Mouse (Mus musculus): Measurements from ENCODE around the gene Hist2h2ac. TPM values are rescaled to one million over a fixed set of nuclear protein-coding genes. Genes with fewer than 3 reads are reported as not detected.
A peak's percentile ranks its signal among the peaks of the same experiment; 100 is the strongest.
"Not testable (repeated sequence)": the region's sequence is repeated elsewhere in the genome, so short reads cannot be mapped to it uniquely, and the experiment has no call there.

Hist2h2ac gene
- total RNA-seq, 4 experiments from 2014 or later: 4.4 to 13.7 (median 9.9) TPM

GRCm38 (mm10) chr3:96230404-96230803 is 9.7 kb upstream of the Hist2h2ac start:
- DNase-seq (ENCODE audit: low spot score in 2 of 2): no peak

GRCm38 (mm10) chr3:96228828-96229227 is 8.1 kb upstream of the Hist2h2ac start:
- no peak for DNase-seq (ENCODE audit: low spot score in 2 of 2)

GRCm38 (mm10) chr3:96226695-96227648 is 6.3 kb upstream of the Hist2h2ac start:
- no peak for DNase-seq (ENCODE audit: low spot score in 2 of 2)

GRCm38 (mm10) chr3:96225421-96225820 is 4.7 kb upstream of the Hist2h2ac start:
- DNase-seq (ENCODE audit: low spot score in 2 of 2): no peak

- DNase-seq (ENCODE audit: low spot score in 2 of 2): no peak
Measured at GRCm38 (mm10) chr3:96222774-96223173, 2.1 kb upstream of the Hist2h2ac start.

GRCm38 (mm10) chr3:96221640-96222038 is 959 bp upstream of the Hist2h2ac start:
- DNase-seq (ENCODE audit: low spot score in 2 of 2): no peak

DNA sequence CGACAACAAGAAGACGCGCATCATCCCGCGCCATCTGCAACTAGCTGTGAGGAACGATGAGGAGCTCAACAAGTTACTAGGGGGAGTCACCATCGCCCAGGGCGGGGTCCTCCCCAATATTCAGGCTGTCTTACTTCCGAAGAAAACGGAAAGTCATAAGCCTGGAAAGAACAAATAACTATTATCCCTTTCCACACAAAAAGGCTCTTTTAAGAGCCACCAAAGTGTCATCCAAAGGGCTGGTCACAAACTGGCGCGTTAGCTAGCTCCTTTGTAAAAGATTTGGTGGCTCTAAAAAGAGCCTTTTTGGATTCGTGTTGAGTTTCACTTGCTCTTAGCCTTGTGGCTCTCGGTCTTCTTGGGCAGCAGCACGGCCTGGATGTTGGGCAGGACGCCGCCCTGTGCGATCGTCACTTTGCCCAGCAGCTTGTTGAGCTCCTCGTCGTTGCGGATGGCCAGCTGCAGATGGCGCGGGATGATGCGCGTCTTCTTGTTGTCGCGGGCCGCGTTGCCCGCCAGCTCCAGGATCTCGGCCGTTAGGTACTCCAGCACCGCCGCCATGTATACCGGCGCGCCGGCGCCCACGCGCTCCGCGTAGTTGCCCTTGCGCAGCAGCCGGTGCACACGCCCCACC is 432 bp downstream of the Hist2h2ac start:
- not testable (repeated sequence) for DNase-seq (ENCODE audit: low spot score in 2 of 2)

DNA sequence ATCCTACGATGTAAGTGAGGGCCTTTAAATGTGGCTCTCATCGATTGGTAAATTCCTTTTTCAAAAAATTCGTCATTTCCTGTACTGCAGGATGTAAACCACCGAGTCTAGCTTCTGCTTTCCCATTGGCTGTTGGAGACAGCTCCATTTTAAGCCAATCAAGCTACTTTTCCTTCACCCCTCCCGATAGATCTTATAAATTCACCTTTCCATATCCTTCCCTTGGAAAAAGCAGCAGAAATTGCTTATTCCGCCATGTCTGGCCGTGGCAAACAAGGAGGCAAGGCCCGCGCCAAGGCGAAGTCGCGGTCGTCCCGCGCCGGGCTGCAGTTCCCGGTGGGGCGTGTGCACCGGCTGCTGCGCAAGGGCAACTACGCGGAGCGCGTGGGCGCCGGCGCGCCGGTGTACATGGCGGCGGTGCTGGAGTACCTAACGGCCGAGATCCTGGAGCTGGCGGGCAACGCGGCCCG is 984 bp downstream of the Hist2h2ac start, which contains the start of the genes Bola1 and Hist2h2ab:
Gene Bola1 (minus strand): TSS at position 49 of the 470 bp plus-strand sequence.
Gene Hist2h2ab (plus strand): TSS at position 205 of the 470 bp plus-strand sequence.
- DNase-seq (ENCODE audit: low spot score in 2 of 2): peak; percentile 41 to 64

GRCm38 (mm10) chr3:96219191-96219641 is 1.5 kb downstream of the Hist2h2ac start:
- DNase-seq (ENCODE audit: low spot score in 2 of 2): no peak

- no peak for DNase-seq (ENCODE audit: low spot score in 2 of 2)
Measured at GRCm38 (mm10) chr3:96209242-96209641, 11.4 kb downstream of the Hist2h2ac start.

DNA sequence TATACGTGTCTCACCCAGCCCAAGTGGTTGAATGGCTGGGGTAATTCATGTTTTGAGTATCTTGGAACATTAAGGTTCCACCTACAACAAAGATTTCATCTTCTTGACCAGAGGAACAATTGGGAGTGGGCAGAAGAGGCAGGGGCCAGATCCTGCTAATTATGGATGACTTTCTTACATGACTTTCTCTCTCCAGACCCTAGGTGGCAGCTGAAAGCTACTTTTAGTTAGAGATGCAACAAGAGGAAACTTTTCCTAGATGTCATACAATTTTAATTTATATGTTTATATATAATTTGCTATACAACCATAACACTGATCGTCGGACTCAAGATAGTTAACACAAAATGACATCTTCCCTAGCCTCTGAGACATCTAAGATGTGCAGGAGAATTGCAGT is 12.9 kb downstream of the Hist2h2ac start:
- DNase-seq (ENCODE audit: low spot score in 2 of 2): no peak

GRCm38 (mm10) chr3:96199731-96200130 is 20.9 kb downstream of the Hist2h2ac start:
- no peak for DNase-seq (ENCODE audit: low spot score in 2 of 2)

- not testable (repeated sequence) for DNase-seq (ENCODE audit: low spot score in 2 of 2)
Measured at GRCm38 (mm10) chr3:96198601-96199251, 22.0 kb downstream of the Hist2h2ac start.

DNA sequence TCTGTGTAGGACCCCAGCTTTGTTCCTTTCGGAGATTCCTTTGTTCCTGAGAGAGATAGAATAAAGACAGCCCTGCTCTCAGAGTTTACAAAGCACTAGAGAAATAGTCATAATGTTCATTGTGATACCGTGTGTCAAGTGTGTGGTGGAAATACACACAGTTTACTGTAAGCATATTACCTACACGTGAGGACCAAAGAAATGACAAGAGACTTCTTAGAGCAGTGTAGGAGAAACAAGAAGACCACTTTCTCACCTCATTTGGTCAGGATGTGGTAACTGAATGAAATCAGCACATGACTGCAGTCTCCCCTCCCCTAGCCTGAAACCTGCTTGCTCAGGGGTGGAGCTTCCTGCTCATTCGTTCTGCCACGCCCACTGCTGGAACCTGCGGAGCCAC is 22.5 kb downstream of the Hist2h2ac start:
- no peak for DNase-seq (ENCODE audit: low spot score in 2 of 2)

- peak; percentile 70 to 80 for DNase-seq (ENCODE audit: low spot score in 2 of 2)
Measured at GRCm38 (mm10) chr3:96197129-96197749, 23.4 kb downstream of the Hist2h2ac start.

DNA sequence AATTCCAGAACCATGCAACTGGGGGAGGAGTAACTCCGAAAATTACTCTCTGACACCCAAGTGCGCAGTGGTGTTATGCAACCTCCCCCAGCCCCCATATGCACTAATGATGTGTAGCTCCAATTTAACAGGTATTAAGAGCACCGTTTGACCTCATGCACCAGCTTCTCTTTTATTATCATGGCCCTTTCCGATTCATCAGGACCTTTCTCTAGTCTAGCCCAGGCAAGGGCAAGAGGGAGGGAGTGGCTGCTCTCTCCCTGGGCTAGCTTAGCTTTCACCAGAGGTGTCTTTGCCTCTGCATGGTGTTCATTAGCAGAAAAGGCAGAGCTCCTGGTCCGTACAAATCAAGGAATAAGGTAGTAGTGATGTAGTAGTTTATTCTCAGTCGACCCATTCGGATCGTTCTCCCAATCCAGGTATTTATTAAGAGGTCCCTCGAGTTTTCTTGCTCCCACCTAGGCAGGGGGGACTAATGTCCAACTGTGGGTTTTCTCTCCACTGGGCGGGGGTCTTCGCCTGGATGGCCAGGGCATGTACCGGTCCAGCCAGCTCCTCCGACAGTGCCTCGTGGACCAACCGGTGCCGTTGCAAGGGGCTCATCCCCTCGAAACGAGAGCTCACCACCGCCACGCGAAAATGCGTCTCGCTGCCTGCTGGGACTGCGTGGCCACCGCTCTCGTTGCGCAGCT is 24.1 kb downstream of the Hist2h2ac start:
- DNase-seq (ENCODE audit: low spot score in 2 of 2): no peak

DNA sequence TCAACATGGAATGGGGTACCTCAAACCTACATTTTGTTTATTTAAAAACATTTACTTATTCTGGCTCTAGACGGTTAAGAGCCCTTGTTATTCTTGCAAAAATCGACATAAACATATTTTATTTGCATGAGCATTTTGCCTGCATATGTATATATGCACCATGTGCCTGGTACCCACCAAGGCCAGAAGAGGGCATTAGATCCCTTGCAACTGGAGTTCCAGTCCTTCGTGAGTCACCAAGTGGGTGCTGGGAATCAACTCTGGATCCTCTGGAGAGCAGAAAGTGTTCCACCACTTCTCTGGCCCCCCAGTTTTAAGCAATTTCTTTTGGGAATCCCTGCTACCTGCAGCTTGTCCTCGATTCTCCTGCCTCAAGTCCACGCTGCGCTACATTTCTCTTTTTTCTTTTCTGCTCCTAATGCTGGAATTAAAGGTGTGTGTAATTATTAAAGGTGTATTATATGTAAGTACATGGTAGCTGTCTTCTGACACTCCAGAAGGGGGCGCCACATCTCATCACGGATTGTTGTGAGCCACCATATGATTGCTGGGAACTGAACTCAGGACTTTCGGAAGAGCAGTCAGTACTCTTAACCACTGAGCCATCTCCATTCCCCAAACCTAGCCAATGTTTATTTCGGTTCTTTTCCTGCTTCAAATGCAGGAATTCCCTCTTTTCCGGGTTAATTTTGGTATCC is 24.9 kb downstream of the Hist2h2ac start:
- DNase-seq (ENCODE audit: low spot score in 2 of 2): no peak

- DNase-seq (ENCODE audit: low spot score in 2 of 2): no peak
Measured at GRCm38 (mm10) chr3:96194966-96195365, 25.7 kb downstream of the Hist2h2ac start.

DNA sequence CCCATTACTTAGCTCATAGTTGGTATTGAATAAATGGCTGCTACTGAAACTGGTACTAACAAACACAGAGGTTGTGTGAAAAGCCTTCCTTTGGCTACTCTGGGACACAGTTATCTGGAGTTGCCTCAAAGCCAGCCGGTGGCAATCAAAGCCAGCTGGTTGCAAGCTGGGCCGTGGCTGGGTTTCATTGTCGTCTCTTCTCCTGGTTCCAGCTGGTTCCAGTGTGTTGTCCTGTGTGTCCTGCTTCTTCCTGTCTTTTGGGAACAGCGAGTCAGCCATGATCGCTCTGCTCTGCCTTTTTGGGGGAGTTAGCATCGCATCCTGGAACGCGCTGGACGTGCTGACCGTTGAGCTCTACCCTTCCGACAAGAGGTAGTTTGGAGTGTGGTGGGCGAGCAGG is 27.7 kb downstream of the Hist2h2ac start:
- no peak for DNase-seq (ENCODE audit: low spot score in 2 of 2)

DNA sequence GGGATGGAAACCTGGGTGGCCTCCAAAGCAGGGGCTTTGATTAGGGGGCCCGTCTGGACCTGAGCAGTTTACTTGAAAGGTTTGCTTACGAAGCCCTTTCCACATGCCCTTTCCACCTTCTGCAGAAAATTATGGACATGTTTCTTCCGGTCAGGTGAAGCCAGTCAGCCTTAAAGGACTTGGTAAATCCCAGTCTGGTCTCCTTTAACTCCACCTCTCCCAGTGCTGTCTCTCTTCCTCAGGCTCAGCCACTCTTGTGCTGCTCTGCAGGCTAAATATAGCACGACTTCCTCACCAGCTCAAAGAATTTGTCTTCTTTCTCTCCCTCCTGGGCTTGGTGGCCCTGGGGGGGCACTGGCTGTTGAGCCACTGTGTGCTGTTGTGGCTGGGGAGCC is 38.3 kb downstream of the Hist2h2ac start:
- no peak for DNase-seq (ENCODE audit: low spot score in 2 of 2)

Measured in gastrocnemius, adult 8-10 months (tissue).